Mouse (Mus musculus) liver, adult 2 months (tissue): ENCODE measurements around the gene Ccl2. TPM values are rescaled to one million over a fixed set of nuclear protein-coding genes. Genes with fewer than 3 reads are reported as not detected.
A peak's percentile ranks its signal among the peaks of the same experiment; 100 is the strongest.

Experiments
- DNase-seq: peaks from one replicate; pipeline ENCODE4 v3.0.0-alpha.2; 2011; ENCODE audit warnings: low read depth, low spot score; ENCODE audit errors: extremely low read depth
- H3K27ac ChIP-seq: fragments of 200-500 bp; replicated peaks from 2 replicates; pipeline ENCODE4 v1.5.1; 2012; ENCODE audit warnings: low read depth, mild to moderate bottlenecking, control low read depth, inconsistent platforms, low read length; ENCODE audit not compliant: insufficient read depth
- H3K27me3 ChIP-seq: fragments of 200-500 bp; 2 replicates; pipeline ENCODE4 v1.6.1; 2012; ENCODE audit warnings: mild to moderate bottlenecking, moderate library complexity, low read length, inconsistent platforms; ENCODE audit not compliant: control insufficient read depth, insufficient read depth
- H3K36me3 ChIP-seq: fragments of 200-500 bp; 2 replicates; pipeline ENCODE4 v1.6.1; 2012; ENCODE audit warnings: low read length, inconsistent platforms; ENCODE audit not compliant: control insufficient read depth, insufficient read depth
- H3K4me1 ChIP-seq: fragments of 200-500 bp; 2 replicates; pipeline ENCODE4 v1.6.1; 2011; ENCODE audit warnings: low read length; ENCODE audit not compliant: control insufficient read depth, insufficient read depth
- H3K4me3 ChIP-seq: fragments of 200-500 bp; 2 replicates; pipeline ENCODE4 v1.5.1; 2011; ENCODE audit warnings: low read depth, mild to moderate bottlenecking, control low read depth, low read length, moderate library complexity; ENCODE audit not compliant: insufficient read depth
- H3K79me2 ChIP-seq: fragments of 200-500 bp; 2 replicates; pipeline ENCODE4 v1.6.1; 2012; ENCODE audit warnings: inconsistent platforms, mild to moderate bottlenecking, low read length, moderate library complexity; ENCODE audit not compliant: control insufficient read depth, insufficient read depth
- H3K9ac ChIP-seq: fragments of 200-500 bp; 2 replicates; pipeline ENCODE4 v1.6.1; 2012; ENCODE audit warnings: low read depth, mild to moderate bottlenecking, control low read depth, inconsistent platforms, low read length
- CTCF ChIP-seq: fragments of 200-500 bp; IDR thresholded peaks from 2 replicates; pipeline ENCODE4 v1.5.1; 2011; ENCODE audit warnings: low read depth, low read length, control low read depth
- POLR2A ChIP-seq: fragments of 200-500 bp; IDR thresholded peaks from 2 replicates; pipeline ENCODE4 v1.6.1; 2011; ENCODE audit warnings: low read length, control low read depth; ENCODE audit not compliant: insufficient read depth; ENCODE audit errors: extremely low read depth
- WGBS: fragments of 180-500 bp; shearing (Covaris S2); methylation state at CpG from one replicate; pipeline ENCODE4 v1.1.7; 2018; 5-methylcytosine and 5-hydroxymethylcytosine counted together
- polyA plus RNA-seq: library from polyadenylated mRNA; depleted of rRNA; stranded (reverse); fragments of >200 nt; gene quantifications from 2 replicates; pipeline ENCODE4 v1.2.3, GENCODE M21; 2012
- total RNA-seq: library from RNA; depleted of rRNA; stranded (reverse); fragments of >200 nt; gene quantifications from 2 replicates; pipeline ENCODE4 v1.2.3, GENCODE M21; 2014

Ccl2 gene
- total and polyA plus RNA-seq, 2 experiments: 0.18 to 3.3 TPM

DNA sequence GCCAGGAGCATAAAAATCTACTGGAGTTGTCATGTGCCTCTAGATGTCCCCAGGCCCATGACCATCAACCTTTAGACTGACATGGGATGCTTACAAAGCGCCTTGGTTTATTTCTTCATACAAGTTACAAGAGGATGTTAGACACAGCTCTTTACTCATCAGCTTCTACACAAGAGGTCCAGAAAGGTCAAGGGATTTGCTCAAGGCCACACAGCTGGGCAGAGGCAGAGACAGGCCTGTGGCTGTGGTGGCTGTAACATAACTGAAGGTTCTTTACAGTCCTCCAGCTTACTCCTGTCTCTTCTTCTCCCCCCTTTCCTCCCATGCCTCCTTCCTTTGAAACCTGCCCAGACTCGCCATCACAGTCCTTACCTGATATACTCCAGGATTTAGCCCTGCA is 5.2 kb upstream of the Ccl2 start:
- no peaks in the 10 kb centered on the region for H3K79me2 ChIP-seq
- H3K9ac ChIP-seq: no peak overlapping the region
- H3K4me3 ChIP-seq: no peak overlapping the region
- no peak overlapping the region for H3K27ac ChIP-seq
- TF ChIP-seq POLR2A (no peak), CTCF (no peak)
- peaks cover 3% of the 10 kb centered on the region; the same call in 1 of the 2 replicates for H3K4me1 ChIP-seq
- no peaks in the 10 kb centered on the region for H3K27me3 ChIP-seq
- no peaks in the 10 kb centered on the region for H3K36me3 ChIP-seq
- WGBS: 75% methylated on average over 2 of the region's 2 CpGs
- DNase-seq: no peak

GRCm38 (mm10) chr11:82032136-82032535 is 3.2 kb upstream of the Ccl2 start:
- no peaks in the 10 kb centered on the region for H3K27me3 ChIP-seq
- no peaks in the 10 kb centered on the region for H3K36me3 ChIP-seq
- H3K4me1 ChIP-seq: peaks cover 3% of the 10 kb centered on the region; the same call in 1 of the 2 replicates
- H3K79me2 ChIP-seq: no peaks in the 10 kb centered on the region
- no peak for TF ChIP-seq CTCF
- no peak for TF ChIP-seq POLR2A
- peak overlapping the region; percentile 7; the same call in 1 of the 2 replicates for H3K27ac ChIP-seq
- peak; percentile 38 for DNase-seq
- H3K9ac ChIP-seq: no peak overlapping the region
- H3K4me3 ChIP-seq: no peak overlapping the region

DNA sequence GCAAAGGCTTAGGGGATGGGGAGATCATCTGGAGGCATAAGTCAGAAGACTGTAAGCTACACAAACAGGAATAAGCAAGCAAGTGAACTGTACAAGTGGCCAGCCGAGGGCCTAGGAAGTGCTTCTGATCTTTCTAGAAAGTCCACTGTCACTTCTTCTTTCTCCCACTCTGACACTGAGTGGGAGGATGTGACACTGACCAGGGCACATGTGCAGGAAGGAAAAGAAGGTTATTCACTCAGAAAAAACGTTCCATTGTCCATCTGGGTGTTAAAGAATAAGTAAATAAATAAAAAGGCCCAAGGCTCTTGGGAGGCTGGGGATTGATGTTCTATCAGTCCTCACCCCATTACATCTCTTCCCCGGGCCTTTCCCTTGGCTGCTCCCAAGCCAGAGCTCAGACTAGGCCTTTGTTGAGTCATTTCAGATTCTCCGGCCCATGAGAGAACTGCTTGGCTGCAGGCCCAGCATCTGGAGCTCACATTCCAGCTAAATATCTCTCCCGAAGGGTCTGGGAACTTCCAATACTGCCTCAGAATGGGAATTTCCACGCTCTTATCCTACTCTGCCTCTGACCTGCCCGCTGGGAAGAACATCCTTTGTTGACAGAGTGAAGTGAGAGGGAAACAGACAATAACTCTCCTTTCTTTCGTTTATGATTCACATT is 2.6 kb upstream of the Ccl2 start:
- Histone ChIP-seq H3K4me1 (peaks cover 3% of the 10 kb centered on the region; the same call in 1 of the 2 replicates), H3K27ac (peak overlapping the region; percentile 20), H3K36me3 (no peaks in the 10 kb centered on the region), H3K9ac (no peak overlapping the region), H3K27me3 (no peaks in the 10 kb centered on the region), H3K4me3 (no peak overlapping the region), H3K79me2 (no peaks in the 10 kb centered on the region)
- DNase-seq: peak; percentile 41
- WGBS: 57% methylated on average over 8 of the region's 8 CpGs
- no peak for TF ChIP-seq CTCF
- no peak for TF ChIP-seq POLR2A

DNA sequence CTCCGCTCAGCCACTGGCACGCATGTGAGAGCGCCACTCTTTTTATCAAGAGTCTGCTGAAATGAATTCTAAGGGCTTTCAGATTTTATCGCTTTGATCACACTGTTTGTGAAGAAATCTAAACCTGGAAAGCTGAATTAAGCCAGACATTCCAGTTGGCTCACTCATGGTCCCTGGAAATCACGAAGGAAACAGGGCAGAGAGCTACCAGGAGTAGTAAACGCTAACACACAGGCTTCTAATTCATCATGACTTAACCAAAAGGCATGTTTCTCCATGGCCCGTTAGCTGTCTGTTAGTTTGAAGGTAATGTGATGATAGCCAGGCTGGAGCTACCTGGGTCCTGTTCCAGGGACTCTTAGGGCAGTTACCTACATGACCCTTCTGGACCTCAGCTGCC is 925 bp upstream of the Ccl2 start:
- no peak for DNase-seq
- 87% methylated on average over 7 of the region's 7 CpGs for WGBS
- Histone ChIP-seq H3K9ac (no peak overlapping the region), H3K36me3 (no peaks in the 10 kb centered on the region), H3K27ac (no peak overlapping the region), H3K79me2 (no peaks in the 10 kb centered on the region), H3K27me3 (no peaks in the 10 kb centered on the region), H3K4me1 (peaks cover 3% of the 10 kb centered on the region), H3K4me3 (no peak overlapping the region)
- no peak for TF ChIP-seq CTCF
- no peak for TF ChIP-seq POLR2A

GRCm38 (mm10) chr11:82035857-82036256 is 486 bp downstream of the Ccl2 start:
- Histone ChIP-seq H3K9ac (no peak overlapping the region), H3K27me3 (no peaks in the 10 kb centered on the region), H3K4me3 (no peak overlapping the region), H3K79me2 (no peaks in the 10 kb centered on the region), H3K4me1 (peaks cover 3% of the 10 kb centered on the region), H3K27ac (no peak overlapping the region), H3K36me3 (no peaks in the 10 kb centered on the region)
- TF ChIP-seq CTCF (no peak), POLR2A (no peak)
- 79% methylated on average over 2 of the region's 2 CpGs for WGBS
- DNase-seq: no peak

GRCm38 (mm10) chr11:82038535-82038934 is 3.2 kb downstream of the Ccl2 start, which contains the start of gene Gm17268:
Gm17268 (minus strand) TSS chr11:82038562.
- H3K27me3 ChIP-seq: no peaks in the 10 kb centered on the region
- DNase-seq: no peak
- H3K36me3 ChIP-seq: no peaks in the 10 kb centered on the region
- H3K27ac ChIP-seq: no peak within 1 kb of the TSS
- no peak within 1 kb of the TSS for H3K4me3 ChIP-seq
- TF ChIP-seq POLR2A (no peak), CTCF (no peak)
- 31% methylated on average over 2 of the region's 2 CpGs for WGBS
- no peaks in the 10 kb centered on the region for H3K79me2 ChIP-seq
- no peak within 1 kb of the TSS for H3K9ac ChIP-seq
- H3K4me1 ChIP-seq: no peaks in the 10 kb centered on the region; the same call in 1 of the 2 replicates
